Mouse (Mus musculus) small intestine, adult 2 months (tissue): ENCODE results near the gene Rhpn2. TPM values are rescaled to one million over a fixed set of nuclear protein-coding genes. Genes with fewer than 3 reads are reported as not detected.

Experiments used
- H3K27ac ChIP-seq: fragments of 200-500 bp; 2 replicates; pipeline ENCODE4 v1.5.1; 2012; ENCODE audit warnings: low read depth, low read length, control low read depth, inconsistent platforms; ENCODE audit not compliant: insufficient read depth
- H3K27me3 ChIP-seq: fragments of 200-500 bp; 2 replicates; pipeline ENCODE4 v1.6.1; 2012; ENCODE audit warnings: mild to moderate bottlenecking, moderate library complexity, low read length, inconsistent platforms; ENCODE audit not compliant: control insufficient read depth, insufficient read depth
- H3K36me3 ChIP-seq: fragments of 200-500 bp; 2 replicates; pipeline ENCODE4 v1.6.1; 2012; ENCODE audit warnings: mild to moderate bottlenecking, low read length, control low read depth, inconsistent platforms; ENCODE audit not compliant: control insufficient read depth, insufficient read depth
- H3K4me1 ChIP-seq: fragments of 200-500 bp; 2 replicates; pipeline ENCODE4 v1.6.1; 2012; ENCODE audit warnings: low read length, inconsistent platforms, mixed read lengths; ENCODE audit not compliant: control insufficient read depth, insufficient read depth, insufficient read length
- H3K4me3 ChIP-seq: fragments of 200-500 bp; 2 replicates; pipeline ENCODE4 v1.5.1; 2012; ENCODE audit warnings: low read depth, mild to moderate bottlenecking, control low read depth, inconsistent platforms, low read length, moderate library complexity
- CTCF ChIP-seq: fragments of 200-500 bp; IDR thresholded peaks from 2 replicates; pipeline ENCODE4 v1.5.1; 2012; ENCODE audit warnings: low read depth, mild to moderate bottlenecking, control low read depth, inconsistent platforms, low read length, moderate library complexity, mixed read lengths; ENCODE audit not compliant: insufficient replicate concordance, insufficient read length; ENCODE audit errors: extremely low read depth
- POLR2A ChIP-seq: fragments of 200-500 bp; IDR thresholded peaks from 2 replicates; pipeline ENCODE4 v1.6.1; 2012; ENCODE audit warnings: low read depth, mild to moderate bottlenecking, control low read depth, inconsistent platforms, low read length, moderate library complexity
- WGBS: fragments of 180-500 bp; shearing (Covaris S2); methylation state at CpG from one replicate; pipeline ENCODE4 v1.1.7; 2018; 5-methylcytosine and 5-hydroxymethylcytosine counted together
- polyA plus RNA-seq: library from polyadenylated mRNA; depleted of rRNA; stranded (reverse); fragments of >200 nt; gene quantifications from 2 replicates; pipeline ENCODE4 v1.2.3, GENCODE M21; 2012

Rhpn2 gene
- polyA plus RNA-seq, 1 experiment, result 46.0 TPM

GRCm38 (mm10) chr7:35362253-35362652 is 28.3 kb downstream of the Rhpn2 start:
- H3K27me3 ChIP-seq, result no peaks in the 10 kb centered on the region
- H3K4me3 ChIP-seq, result no peak overlapping the region
- H3K36me3 ChIP-seq, result peaks cover 70% of the 10 kb centered on the region
- H3K27ac ChIP-seq, result no peak overlapping the region
- 83% methylated on average over 5 of the region's 5 CpGs for WGBS
- H3K4me1 ChIP-seq, result peaks cover 11% of the 10 kb centered on the region; the same call in 1 of the 2 replicates
- TF ChIP-seq CTCF (no peak), POLR2A (no peak)

- Histone ChIP-seq H3K4me3 (no peak overlapping the region), H3K27me3 (no peaks in the 10 kb centered on the region), H3K27ac (no peak overlapping the region), H3K36me3 (peaks cover 70% of the 10 kb centered on the region), H3K4me1 (peaks cover 9% of the 10 kb centered on the region; the same call in 1 of the 2 replicates)
- no peak for TF ChIP-seq CTCF
- TF ChIP-seq POLR2A, result no peak
- WGBS, result 71% methylated on average over 5 of the region's 5 CpGs
Observed at GRCm38 (mm10) chr7:35362868-35363267, 28.9 kb downstream of the Rhpn2 start.

- Histone ChIP-seq H3K27ac (no peak overlapping the region), H3K27me3 (no peaks in the 10 kb centered on the region), H3K4me1 (0 out of 2 replicates have a peak, but pooled peaks cover 2% of the 10 kb centered on the region), H3K36me3 (peaks cover 60% of the 10 kb centered on the region), H3K4me3 (no peak overlapping the region)
- TF ChIP-seq CTCF (no peak), POLR2A (no peak)
- WGBS, result 61% methylated on average over 12 of the region's 12 CpGs
Observed at GRCm38 (mm10) chr7:35365161-35365910, 31.4 kb downstream of the Rhpn2 start.

GRCm38 (mm10) chr7:35371096-35371495 is 37.1 kb downstream of the Rhpn2 start:
- H3K36me3 ChIP-seq, result peaks cover 44% of the 10 kb centered on the region
- TF ChIP-seq CTCF (no peak), POLR2A (no peak)
- H3K27ac ChIP-seq, result no peak overlapping the region
- H3K4me3 ChIP-seq, result no peak overlapping the region
- H3K27me3 ChIP-seq, result no peaks in the 10 kb centered on the region
- WGBS, result 61% methylated on average over 14 of the region's 14 CpGs
- peaks cover 21% of the 10 kb centered on the region for H3K4me1 ChIP-seq

- H3K36me3 ChIP-seq, result peaks cover 43% of the 10 kb centered on the region
- peaks cover 21% of the 10 kb centered on the region for H3K4me1 ChIP-seq
- TF ChIP-seq CTCF (no peak), POLR2A (no peak)
- H3K27me3 ChIP-seq, result no peaks in the 10 kb centered on the region
- 27% methylated on average over 14 of the region's 14 CpGs for WGBS
- H3K4me3 ChIP-seq, result no peak overlapping the region
- H3K27ac ChIP-seq, result peak overlapping the region; percentile 94
Observed at GRCm38 (mm10) chr7:35372483-35373017, 38.6 kb downstream of the Rhpn2 start.

GRCm38 (mm10) chr7:35373146-35373989 is 39.4 kb downstream of the Rhpn2 start:
- WGBS, result 24% methylated on average over 16 of the region's 16 CpGs
- TF ChIP-seq POLR2A, result no peak
- TF ChIP-seq CTCF, result no peak
- Histone ChIP-seq H3K4me3 (no peak overlapping the region), H3K27ac (peak overlapping the region; percentile 85), H3K27me3 (no peaks in the 10 kb centered on the region), H3K4me1 (peaks cover 21% of the 10 kb centered on the region), H3K36me3 (peaks cover 43% of the 10 kb centered on the region)

- no peaks in the 10 kb centered on the region for H3K27me3 ChIP-seq
- peaks cover 21% of the 10 kb centered on the region for H3K4me1 ChIP-seq
- TF ChIP-seq POLR2A (no peak), CTCF (no peak)
- peaks cover 48% of the 10 kb centered on the region for H3K36me3 ChIP-seq
- 67% methylated on average over 7 of the region's 7 CpGs for WGBS
- peak overlapping the region; percentile 81; the same call in 1 of the 2 replicates for H3K27ac ChIP-seq
- H3K4me3 ChIP-seq, result no peak overlapping the region
Observed at GRCm38 (mm10) chr7:35374265-35374664, 40.3 kb downstream of the Rhpn2 start.
